Mouse (Mus musculus) ES-E14 (cell line): ENCODE data around the gene Ghrh. TPM values are rescaled to one million over a fixed set of nuclear protein-coding genes. Genes with fewer than 3 reads are reported as not detected.
"Not testable (repeated sequence)": the region's sequence is repeated elsewhere in the genome, so short reads cannot be mapped to it uniquely, and the experiment has no call there.

Experiments used
- DNase-seq: peaks from one replicate; pipeline ENCODE4 v3.0.0-alpha.2; 2013; ENCODE audit warnings: low read depth, low spot score
- H3K27ac ChIP-seq: 2 replicates; pipeline ENCODE4 v1.5.1; 2012; ENCODE audit warnings: low read depth, mild to moderate bottlenecking, low read length, moderate library complexity, mixed read lengths; ENCODE audit not compliant: poor library complexity, insufficient read depth, severe bottlenecking
- H3K36me3 ChIP-seq: 2 replicates; pipeline ENCODE4 v1.6.1; 2012; ENCODE audit warnings: mild to moderate bottlenecking, low read length, moderate library complexity, mixed read lengths; ENCODE audit not compliant: control insufficient read depth, poor library complexity, insufficient read depth, severe bottlenecking
- H3K4me1 ChIP-seq, 2 experiments: fragments of 150-350 bp in 1 of 2; sonication (generic) in 1 of 2; 2 replicates each; pipeline ENCODE4 v1.6.1; 2012; ENCODE audit warnings: low read length in 2 of 2, mild to moderate bottlenecking in 1 of 2, mixed read lengths in 1 of 2; ENCODE audit not compliant: control insufficient read depth in 2 of 2, insufficient read depth in 2 of 2, poor library complexity in 1 of 2
- H3K4me3 ChIP-seq, 2 experiments: fragments of 150-350 bp in 1 of 2; sonication (generic) in 1 of 2; 2 replicates each; pipeline ENCODE4 v1.5.1; 2012; ENCODE audit warnings: low read length in 2 of 2, low read depth in 1 of 2, mild to moderate bottlenecking in 1 of 2, mixed read lengths in 1 of 2; ENCODE audit not compliant: insufficient read depth in 1 of 2, poor library complexity in 1 of 2, severe bottlenecking in 1 of 2
- H3K9ac ChIP-seq: 2 replicates; pipeline ENCODE4 v1.6.1; 2012; ENCODE audit warnings: low read depth, mild to moderate bottlenecking, low read length, mixed read lengths; ENCODE audit not compliant: poor library complexity, insufficient read depth, severe bottlenecking
- H3K9me3 ChIP-seq: fragments of 150-350 bp; sonication (generic); 2 replicates; pipeline ENCODE4 v1.6.1; 2012; ENCODE audit warnings: low read depth, mild to moderate bottlenecking, low read length; ENCODE audit not compliant: control insufficient read depth, insufficient read depth
- CHD2 ChIP-seq: IDR thresholded peaks from 2 replicates; pipeline ENCODE4 v1.6.1; 2014; ENCODE audit warnings: mild to moderate bottlenecking, low read depth, low read length, inconsistent platforms
- HCFC1 ChIP-seq: IDR thresholded peaks from 2 replicates; pipeline ENCODE4 v1.6.1; 2012; ENCODE audit warnings: low read length, inconsistent platforms, borderline replicate concordance; ENCODE audit not compliant: insufficient read depth
- MAFK ChIP-seq: IDR thresholded peaks from 2 replicates; pipeline ENCODE4 v1.6.1; 2014; ENCODE audit warnings: mild to moderate bottlenecking, low read depth, low read length, inconsistent platforms; ENCODE audit not compliant: insufficient read depth
- ZC3H11A ChIP-seq: IDR thresholded peaks from 2 replicates; pipeline ENCODE4 v1.6.1; 2012; ENCODE audit warnings: low read depth, mild to moderate bottlenecking, inconsistent platforms, low read length, borderline replicate concordance
- ZNF384 ChIP-seq: IDR thresholded peaks from 2 replicates; pipeline ENCODE4 v1.6.1; 2012; ENCODE audit warnings: low read depth, low read length, inconsistent platforms
- in situ Hi-C, 2 experiments: fragments of 600-800 bp; cut with MboI; formaldehyde crosslinking; loops; one replicate each; pipeline ENCODE4 v1.15.1; 2025; ENCODE audit warnings: low sequenced_read_pairs in 2 of 2, inconsistent platforms in 1 of 2; ENCODE audit not compliant: unreplicated experiment in 2 of 2
- total RNA-seq: library from RNA; depleted of rRNA; stranded (reverse); fragments of 300-350 nt; gene quantifications from 2 replicates; pipeline ENCODE4 v1.2.3, GENCODE M21; 2012

Gene Ghrh
- total RNA-seq, 1 experiment: not detected

DNA sequence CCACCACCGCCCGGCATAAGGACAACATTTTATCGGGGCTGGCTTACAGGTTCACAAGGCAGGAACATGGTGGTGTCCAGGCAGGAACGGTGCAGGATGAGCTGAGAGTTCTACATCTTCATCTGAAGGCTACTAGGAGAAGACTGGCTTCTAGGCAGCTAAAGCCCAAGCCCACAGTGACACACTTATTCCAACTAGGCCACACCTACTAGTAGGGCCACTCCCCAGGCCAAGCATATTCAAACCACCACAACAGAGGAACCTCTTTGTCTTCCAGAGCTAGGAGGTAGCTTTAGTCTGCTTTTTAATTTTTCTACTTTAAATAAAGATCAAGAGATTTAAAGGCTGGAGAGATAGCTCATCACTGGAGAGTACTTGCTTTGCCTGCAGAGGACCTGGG, 46.2 kb upstream of the Ghrh start:
- Histone ChIP-seq H3K4me1 (peaks cover 20 to 47% of the 10 kb centered on the region in 2 experiments), H3K36me3 (peaks cover 18% of the 10 kb centered on the region; the same call in 1 of the 2 replicates), H3K4me3 (no peak overlapping the region), H3K9ac (no peak overlapping the region), H3K9me3 (no peaks in the 10 kb centered on the region), H3K27ac (no peak overlapping the region)
- no peak for TF ChIP-seq ZC3H11A
- TF ChIP-seq ZNF384: no peak
- TF ChIP-seq HCFC1: no peak
- TF ChIP-seq CHD2: no peak
- no peak for TF ChIP-seq MAFK
- DNase-seq: no peak
- in situ Hi-C loops: no loop called here

DNA sequence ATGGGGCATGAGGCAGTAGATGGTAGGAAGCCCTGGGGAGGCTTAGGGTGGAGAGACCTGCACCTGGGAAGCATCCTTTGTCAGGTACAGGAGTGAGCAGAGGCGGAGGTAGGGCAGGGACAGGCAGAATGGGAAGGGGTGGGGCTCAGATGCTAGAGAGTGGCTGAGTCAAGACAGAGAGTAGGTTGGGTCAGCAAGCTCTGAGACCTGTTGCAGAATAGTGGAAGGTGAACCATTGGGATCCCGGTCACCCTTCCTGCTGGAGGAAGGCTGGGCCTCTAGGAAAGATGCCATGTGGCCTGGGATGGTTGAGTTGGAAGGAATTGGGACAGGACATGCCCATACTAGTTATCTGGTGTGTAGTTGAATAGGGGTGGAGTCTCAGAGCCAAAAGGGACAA, 45.0 kb upstream of the Ghrh start:
- in situ Hi-C loops: no loop called here
- Histone ChIP-seq H3K9me3 (no peaks in the 10 kb centered on the region), H3K4me1 (peaks cover 22 to 47% of the 10 kb centered on the region in 2 experiments), H3K27ac (peak overlapping the region; percentile 64), H3K4me3 (no peak overlapping the region), H3K36me3 (peaks cover 18% of the 10 kb centered on the region; the same call in 1 of the 2 replicates), H3K9ac (0 out of 2 replicates have a peak overlapping the region, but pooled peaks have one; percentile 11)
- TF ChIP-seq CHD2 (no peak), HCFC1 (no peak), ZNF384 (no peak), ZC3H11A (no peak), MAFK (no peak)
- no peak for DNase-seq

- Histone ChIP-seq H3K9me3 (no peaks in the 10 kb centered on the region), H3K36me3 (peaks cover 4% of the 10 kb centered on the region; the same call in 1 of the 2 replicates), H3K4me3 (no peak overlapping the region), H3K4me1 (peaks cover 21 to 30% of the 10 kb centered on the region in 2 experiments), H3K9ac (no peak overlapping the region), H3K27ac (0 out of 2 replicates have a peak overlapping the region, but pooled peaks have one; percentile 0)
- no peak for DNase-seq
- TF ChIP-seq ZNF384: no peak
- TF ChIP-seq MAFK: no peak
- no peak for TF ChIP-seq CHD2
- TF ChIP-seq ZC3H11A: no peak
- TF ChIP-seq HCFC1: no peak
- in situ Hi-C loops: no loop called here
Observed at GRCm38 (mm10) chr2:157389591-157389921, 42.2 kb upstream of the Ghrh start.

GRCm38 (mm10) chr2:157388901-157389590, 41.7 kb upstream of the Ghrh start:
- DNase-seq, H3K9ac ChIP-seq, H3K36me3 ChIP-seq, H3K4me3 ChIP-seq, H3K9me3 ChIP-seq, in situ Hi-C loops, H3K27ac ChIP-seq: not testable (repeated sequence)
- peaks cover 17 to 26% of the 10 kb centered on the region in 2 experiments for H3K4me1 ChIP-seq
- peak; percentile 50; the same call in 1 of the 2 replicates for TF ChIP-seq MAFK

DNA sequence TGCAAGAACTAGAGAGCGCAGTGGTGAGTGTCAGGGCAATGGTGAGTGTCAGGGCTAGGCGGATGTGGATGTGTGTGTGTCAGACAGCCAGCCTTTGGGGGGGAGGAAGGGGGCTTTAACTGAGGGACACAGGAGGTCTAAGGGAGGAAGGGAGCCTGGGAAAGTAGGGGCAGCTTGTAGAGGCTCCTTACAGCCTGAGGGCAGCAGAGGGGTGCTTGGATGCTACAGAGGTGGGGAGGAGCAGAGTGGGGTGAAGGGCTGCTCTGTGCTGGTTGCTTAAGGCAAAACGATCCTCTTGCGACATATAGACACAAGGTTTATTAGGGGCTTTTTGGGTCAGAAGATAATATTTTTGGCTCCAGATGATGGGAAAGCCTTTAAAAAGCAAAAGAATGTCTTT, 37.5 kb upstream of the Ghrh start:
- Histone ChIP-seq H3K4me1 (peaks cover 3 to 12% of the 10 kb centered on the region in 2 experiments; a peak in 3 of 4 replicates), H3K36me3 (peaks cover 5% of the 10 kb centered on the region; the same call in 1 of the 2 replicates), H3K9me3 (no peaks in the 10 kb centered on the region), H3K27ac (no peak overlapping the region), H3K9ac (no peak overlapping the region), H3K4me3 (no peak overlapping the region)
- in situ Hi-C loops: no loop called here
- no peak for TF ChIP-seq ZNF384
- no peak for TF ChIP-seq HCFC1
- no peak for TF ChIP-seq ZC3H11A
- TF ChIP-seq MAFK: no peak
- no peak for TF ChIP-seq CHD2
- no peak for DNase-seq
